Mouse (Mus musculus) liver, embryonic 13.5 days (tissue): ENCODE measurements around the gene D930020B18Rik. TPM values are rescaled to one million over a fixed set of nuclear protein-coding genes. Genes with fewer than 3 reads are reported as not detected.

Experiments used
- ATAC-seq: fragments of 200-750 bp; cut with Nextera tagmentation; 2 replicates; pipeline ENCODE4 v1.8.0; 2017; ENCODE audit warnings: low read depth, mild to moderate bottlenecking, moderate number of reproducible peaks, moderate library complexity
- DNase-seq: peaks from one replicate; pipeline ENCODE4 v3.0.0; 2022
- H3K27ac ChIP-seq: fragments of 300-500 bp; sonication (generic); 2 replicates; pipeline ENCODE4 v1.5.1; 2015; ENCODE audit warnings: moderate library complexity, mild to moderate bottlenecking, inconsistent platforms
- H3K27me3 ChIP-seq: fragments of 300-500 bp; sonication (generic); 2 replicates; pipeline ENCODE4 v1.6.1; 2015; ENCODE audit warnings: mild to moderate bottlenecking, inconsistent platforms
- H3K36me3 ChIP-seq: fragments of 300-500 bp; sonication (generic); 2 replicates; pipeline ENCODE4 v1.6.1; 2015; ENCODE audit warnings: mild to moderate bottlenecking, inconsistent platforms
- H3K4me1 ChIP-seq: fragments of 300-500 bp; sonication (generic); replicated peaks from 2 replicates; pipeline ENCODE4 v1.6.1; 2015; ENCODE audit warnings: inconsistent platforms
- H3K4me2 ChIP-seq: fragments of 300-500 bp; sonication (generic); 2 replicates; pipeline ENCODE4 v1.6.1; 2015; ENCODE audit warnings: inconsistent platforms, mild to moderate bottlenecking, moderate library complexity
- H3K4me3 ChIP-seq: fragments of 300-500 bp; sonication (generic); replicated peaks from 2 replicates; pipeline ENCODE4 v1.5.1; 2015; ENCODE audit warnings: mild to moderate bottlenecking, inconsistent platforms
- H3K9ac ChIP-seq: fragments of 300-500 bp; sonication (generic); 2 replicates; pipeline ENCODE4 v1.6.1; 2015; ENCODE audit warnings: mild to moderate bottlenecking, inconsistent platforms
- H3K9me3 ChIP-seq: fragments of 300-500 bp; sonication (generic); replicated peaks from 2 replicates; pipeline ENCODE4 v1.6.1; 2016; ENCODE audit warnings: inconsistent platforms
- WGBS: fragments of 180-500 bp; shearing (Covaris S2); methylation state at CpG from one replicate; pipeline ENCODE4 v1.1.7; 2015; ENCODE audit not compliant: insufficient replicate concordance; 5-methylcytosine and 5-hydroxymethylcytosine counted together
- microRNA-seq: library from miRNA; unstranded; fragments of <30 nt; microRNA quantifications from one replicate; pipeline ENCODE4, GENCODE M21; 2016
- polyA plus RNA-seq: library from polyadenylated mRNA; unstranded; fragments of >200 nt; fragmentation: Nextera tagmentation; extraction: Ambion mirVana; gene quantifications from 2 replicates; pipeline ENCODE4 v1.2.1, GENCODE M21; 2015

The D930020B18Rik gene
- polyA plus RNA-seq, 1 experiment from 2014 or later: not detected

DNA sequence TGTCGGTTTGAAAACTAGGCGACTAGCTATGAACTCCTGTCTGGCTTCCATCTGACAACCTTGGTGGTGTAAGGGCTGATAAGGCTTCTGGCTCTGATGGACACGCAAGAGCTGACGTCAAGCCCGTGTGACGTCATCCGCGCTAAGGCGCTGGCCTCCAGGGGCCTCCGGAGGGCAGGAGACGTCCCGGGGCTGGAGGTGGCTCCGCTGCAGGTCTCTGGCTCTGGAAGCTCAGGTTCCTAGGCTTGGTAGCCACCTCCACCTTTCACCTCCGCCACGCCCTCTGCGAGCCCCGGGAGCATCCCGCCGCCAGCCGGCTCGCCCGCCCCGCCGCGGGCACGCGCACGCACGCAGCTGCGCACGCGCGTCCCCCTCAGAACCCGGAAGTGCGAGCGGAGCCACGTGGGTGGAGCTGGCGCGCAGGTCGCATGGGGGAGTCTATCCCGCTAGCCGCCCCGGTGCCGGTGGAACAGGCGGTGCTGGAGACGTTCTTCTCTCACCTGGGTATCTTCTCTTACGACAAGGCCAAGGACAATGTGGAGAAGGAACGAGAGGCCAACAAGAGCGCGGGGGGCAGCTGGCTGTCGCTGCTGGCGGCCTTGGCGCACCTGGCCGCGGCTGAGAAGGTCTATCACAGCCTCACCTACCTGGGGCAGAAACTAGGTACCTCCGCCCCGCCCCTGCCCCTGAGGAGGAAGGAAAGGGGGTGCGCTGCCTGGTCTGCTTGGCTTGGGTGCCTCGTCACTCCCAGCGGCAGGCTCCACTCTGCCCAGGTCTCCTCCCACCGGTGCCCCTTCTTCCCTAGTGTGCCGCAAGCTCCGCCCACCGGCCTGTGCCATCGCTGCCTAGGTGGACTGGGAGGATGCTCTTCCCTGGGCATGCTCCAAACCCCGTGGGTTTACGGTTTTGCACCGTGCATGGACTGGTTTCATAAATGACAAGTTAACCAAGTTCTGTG lies 98.4 kb downstream of the D930020B18Rik start, which contains the start of gene BC048403:
TSS of gene BC048403 (plus strand) at position 390 of the 958 bp plus-strand sequence.
- Histone ChIP-seq H3K4me1 (peaks cover 24% of the 10 kb centered on the region), H3K9me3 (no peaks in the 10 kb centered on the region), H3K9ac (peak within 1 kb of the TSS; percentile 84), H3K27me3 (no peaks in the 10 kb centered on the region), H3K27ac (peak within 1 kb of the TSS; percentile 58; the same call in 1 of the 2 replicates), H3K36me3 (peaks cover 11% of the 10 kb centered on the region), H3K4me2 (peak within 1 kb of the TSS; percentile 95), H3K4me3 (peak within 1 kb of the TSS; percentile 88)
- under 1% methylated on average over 65 of the region's 68 CpGs for WGBS
- DNase-seq (peak; percentile 83), ATAC-seq (peak; percentile 93)

- DNase-seq (no peak), ATAC-seq (no peak)
- Histone ChIP-seq H3K27ac (no peak overlapping the region), H3K27me3 (no peaks in the 10 kb centered on the region), H3K4me1 (peaks cover 24% of the 10 kb centered on the region), H3K9ac (no peak overlapping the region), H3K9me3 (no peaks in the 10 kb centered on the region), H3K4me3 (no peak overlapping the region), H3K36me3 (peaks cover 36% of the 10 kb centered on the region), H3K4me2 (no peak overlapping the region)
- WGBS: 71% methylated on average over 4 of the region's 4 CpGs
Observed at GRCm38 (mm10) chr10:121742336-121742735, 100.9 kb downstream of the D930020B18Rik start.

Small RNA genes within 50 kb of the gene (microRNA-seq; reads per million reads assigned to microRNA genes)
- not detected for gene Gm24330

Other genes with a start within 250 kb of the D930020B18Rik start
- 7.4 and 9.5 TPM in 2 replicates for gene Rassf3, start 165.2 kb upstream of the D930020B18Rik start, polyA plus RNA-seq
- gene Tbk1, start 54.8 kb upstream of the D930020B18Rik start, polyA plus RNA-seq: 18.4 and 22.7 TPM in 2 replicates
- 39.9 and 50.2 TPM in 2 replicates for gene Xpot, start 15.3 kb upstream of the D930020B18Rik start, polyA plus RNA-seq
- 1.6 and 2.3 TPM in 2 replicates for gene BC048403, start 98.3 kb downstream of the D930020B18Rik start, polyA plus RNA-seq